In genomic region chr11:98942923-98943641, GRCm38 (mm10) we compare ENCODE assay signal across 8 mouse cellular contexts. TPM values are rescaled to one million over a fixed set of nuclear protein-coding genes. Genes with fewer than 3 reads are reported as not detected.
DNase-seq lines count a peak whose midpoint lies in the region; ATAC-seq and TF ChIP-seq lines count a peak whose summit lies in the region.

No protein-coding gene starts in this region.

- H3K27ac ChIP-seq in MEL (ENCODE audit: control insufficient read depth, low read depth, low read length): no peak overlapping the region
- peak overlapping the region; percentile 78 for H3K27ac ChIP-seq in forebrain, embryonic 14.5 days (ENCODE audit: low read depth, low read length)
- H3K27ac ChIP-seq in hindbrain, embryonic 14.5 days: peak overlapping the region; percentile 82
- peak overlapping the region; percentile 87 for H3K27ac ChIP-seq in liver, embryonic 11.5 days (ENCODE audit: low read depth, low read length)

- H3K27me3 ChIP-seq in MEL (ENCODE audit: control insufficient read depth in 1 of 2, insufficient read depth in 2 of 2, low read length in 2 of 2) (no peaks in the 10 kb centered on the region), myocyte (ENCODE audit: control insufficient read depth, insufficient read depth, insufficient read length) (no peaks in the 10 kb centered on the region)
- H3K27me3 ChIP-seq in forebrain, embryonic 14.5 days (replicated peaks; ENCODE audit: control insufficient read depth, insufficient read depth, low read length): no peaks in the 10 kb centered on the region
- no peaks in the 10 kb centered on the region for H3K27me3 ChIP-seq in hindbrain, embryonic 14.5 days (ENCODE audit: control insufficient read depth, insufficient read depth, low read length)
- H3K27me3 ChIP-seq in liver, embryonic 11.5 days (replicated peaks; ENCODE audit: control insufficient read depth, insufficient read depth, low read length): peaks cover 21% of the 10 kb centered on the region

- no peak for TF ChIP-seq CTCF in MEL (IDR thresholded peaks at IDR 0.05 in 2 of 3, conservative IDR thresholded peaks at IDR 0.05 in 1 of 3; ENCODE audit: control insufficient read depth in 1 of 3, insufficient read depth in 1 of 3, low read depth in 2 of 3, low read length in 3 of 3, poor library complexity in 1 of 3, severe bottlenecking in 1 of 3)

- no peak overlapping the region for H3K4me3 ChIP-seq in MEL (ENCODE audit: control insufficient read depth in 1 of 2, insufficient read depth in 1 of 2, low read depth in 2 of 2, low read length in 2 of 2)
- no peak overlapping the region for H3K4me3 ChIP-seq in forebrain, embryonic 14.5 days (ENCODE audit: low read depth, low read length)
- no peak overlapping the region for H3K4me3 ChIP-seq in hindbrain, embryonic 14.5 days (replicated peaks; ENCODE audit: low read length)
- peak overlapping the region; percentile 0; the same call in 1 of the 2 replicates for H3K4me3 ChIP-seq in liver, embryonic 11.5 days (ENCODE audit: low read depth, low read length)
- peak overlapping the region; percentile 73 for H3K4me3 ChIP-seq in myocyte

- no peaks in the 10 kb centered on the region for H3K9me3 ChIP-seq in MEL (replicated peaks; ENCODE audit: insufficient read depth, low read length)
- no peaks in the 10 kb centered on the region for H3K9me3 ChIP-seq in forebrain, embryonic 14.5 days (replicated peaks; ENCODE audit: control insufficient read depth, low read length)
- H3K9me3 ChIP-seq in hindbrain, embryonic 14.5 days (ENCODE audit: control insufficient read depth, low read length): no peaks in the 10 kb centered on the region
- no peaks in the 10 kb centered on the region for H3K9me3 ChIP-seq in liver, embryonic 11.5 days (ENCODE audit: control insufficient read depth, low read length)

- no peak overlapping the region for H3K9ac ChIP-seq in MEL (ENCODE audit: control insufficient read depth, low read depth, low read length, poor library complexity, severe bottlenecking)
- no peak overlapping the region for H3K9ac ChIP-seq in forebrain, embryonic 14.5 days (ENCODE audit: low read length)
- H3K9ac ChIP-seq in hindbrain, embryonic 14.5 days: 0 out of 2 replicates have a peak overlapping the region, but pooled peaks have one; percentile 4
- H3K9ac ChIP-seq in liver, embryonic 11.5 days (ENCODE audit: low read depth, low read length): peak overlapping the region; percentile 14

- TF ChIP-seq POLR2A in MEL (IDR thresholded peaks at IDR 0.05; ENCODE audit: control insufficient read depth in 1 of 2, insufficient read depth in 1 of 2, low read depth in 1 of 2, low read length in 2 of 2, poor library complexity in 1 of 2): no peak
- TF ChIP-seq POLR2A in myocyte (IDR thresholded peaks at IDR 0.05; ENCODE audit: insufficient read length, low read depth): no peak

- ATAC-seq in forebrain, embryonic 14.5 days: no peak
- ATAC-seq in hindbrain, embryonic 14.5 days (ENCODE audit: low FRiP score): peak; percentile 22; the same call in 1 of the 2 replicates
- no peak for ATAC-seq in liver, embryonic 11.5 days (replicated peaks; ENCODE audit: low FRiP score)

- TF ChIP-seq RAD21 in MEL (IDR thresholded peaks at IDR 0.05; ENCODE audit: low read depth, low read length): no peak

- H3K4me2 ChIP-seq in forebrain, embryonic 14.5 days (ENCODE audit: low read length): no peak overlapping the region
- H3K4me2 ChIP-seq in hindbrain, embryonic 14.5 days (replicated peaks): peak overlapping the region; percentile 21
- H3K4me2 ChIP-seq in liver, embryonic 11.5 days: peak overlapping the region; percentile 97
- H3K4me2 ChIP-seq in myocyte (ENCODE audit: low read depth): peak overlapping the region; percentile 96

- H3K79me2 ChIP-seq in MEL (ENCODE audit: control insufficient read depth, insufficient read depth, low read length, poor library complexity) (peaks cover 11% of the 10 kb centered on the region), myocyte (ENCODE audit: control insufficient read depth, insufficient read depth) (peaks cover 83% of the 10 kb centered on the region)

- TF ChIP-seq EP300 in MEL (IDR thresholded peaks at IDR 0.05; ENCODE audit: low read depth in 1 of 2, low read length in 2 of 2): no peak

- H3ac ChIP-seq in myocyte (ENCODE audit: control insufficient read depth, insufficient read length): no peak overlapping the region

- peak; percentile 91 for DNase-seq in CD4-positive helper T cell, adult 2 months (ENCODE audit: low read depth, low spot score)
- no peak for DNase-seq in MEL (ENCODE audit: low read depth, low spot score)
- DNase-seq in forebrain, embryonic 14.5 days (ENCODE audit: low spot score): peak; percentile 69
- DNase-seq in hindbrain, embryonic 14.5 days (ENCODE audit: low spot score): no peak
- DNase-seq in liver, embryonic 11.5 days (ENCODE audit: low spot score): no peak
- DNase-seq in layer of hippocampus, adult 9-10 months (ENCODE audit: low spot score): no peak
- DNase-seq in right cerebral cortex, postnatal 14 days: no peak

- WGBS in forebrain, embryonic 14.5 days: 53% methylated on average over 8 of the region's 8 CpGs
- WGBS in hindbrain, embryonic 14.5 days: 56% methylated on average over 8 of the region's 8 CpGs
- WGBS in liver, embryonic 11.5 days: 68% methylated on average over 8 of the region's 8 CpGs

- H3K36me3 ChIP-seq in MEL (ENCODE audit: control insufficient read depth in 1 of 2, insufficient read depth in 2 of 2, low read length in 2 of 2) (peaks cover 0 to 13% of the 10 kb centered on the region in 2 experiments; a peak in 2 of 4 replicates), myocyte (ENCODE audit: control insufficient read depth, insufficient read depth) (no peaks in the 10 kb centered on the region)
- no peaks in the 10 kb centered on the region for H3K36me3 ChIP-seq in forebrain, embryonic 14.5 days (ENCODE audit: control insufficient read depth, insufficient read depth, low read length)
- H3K36me3 ChIP-seq in hindbrain, embryonic 14.5 days (replicated peaks; ENCODE audit: control insufficient read depth, insufficient read depth): no peaks in the 10 kb centered on the region
- H3K36me3 ChIP-seq in liver, embryonic 11.5 days (ENCODE audit: control insufficient read depth, insufficient read depth, low read length): no peaks in the 10 kb centered on the region

- H3K4me1 ChIP-seq in MEL (ENCODE audit: control insufficient read depth in 1 of 2, insufficient read depth in 2 of 2, low read length in 2 of 2): peaks cover 9 to 31% of the 10 kb centered on the region in 2 experiments
- H3K4me1 ChIP-seq in forebrain, embryonic 14.5 days (ENCODE audit: control insufficient read depth, insufficient read depth, low read length): peaks cover 59% of the 10 kb centered on the region
- H3K4me1 ChIP-seq in hindbrain, embryonic 14.5 days (replicated peaks; ENCODE audit: control insufficient read depth, insufficient read depth, low read length): peaks cover 68% of the 10 kb centered on the region
- peaks cover 91% of the 10 kb centered on the region for H3K4me1 ChIP-seq in liver, embryonic 11.5 days (replicated peaks; ENCODE audit: control insufficient read depth, insufficient read depth, low read length)

TF ChIP-seq in MEL, 35 proteins besides CTCF, POLR2A, EP300 and RAD21 (continues in another document):
- TF ChIP-seq BHLHE40 (IDR thresholded peaks at IDR 0.05; ENCODE audit: borderline replicate concordance, low read depth, low read length): no peak
- TF ChIP-seq NRF1 (IDR thresholded peaks at IDR 0.05; ENCODE audit: insufficient read depth, low read depth, low read length, poor library complexity, severe bottlenecking): no peak
- no peak for TF ChIP-seq MYC (IDR thresholded peaks at IDR 0.05; ENCODE audit: low read depth, low read length)
- TF ChIP-seq TAL1 (IDR thresholded peaks at IDR 0.05; ENCODE audit: low read length): no peak
- TF ChIP-seq USF1 (IDR thresholded peaks at IDR 0.05; ENCODE audit: low read depth, low read length): 0 out of 2 replicates have a peak, but pooled peaks have one; percentile 8

TF ChIP-seq in myocyte, 11 proteins besides CTCF, POLR2A, EP300 and RAD21:
- no peak for TF ChIP-seq TCF12 (IDR thresholded peaks at IDR 0.05; ENCODE audit: insufficient read depth, poor library complexity, severe bottlenecking)
- TF ChIP-seq MYOD1 (IDR thresholded peaks at IDR 0.05; ENCODE audit: control insufficient read depth in 1 of 3, insufficient read length in 2 of 3, low read depth in 2 of 3): peak in 1 of 3 experiments; percentile 19
- TF ChIP-seq TCF3 (IDR thresholded peaks at IDR 0.05; ENCODE audit: insufficient read length, low read depth): no peak

RNA-seq across cellular contexts. Expression of gene Rara, which starts 15.5 kb away (rescaled TPM):
- 9.8 and 12.1 TPM in 2 replicates for total RNA-seq in MEL (2012; rRNA removed)
- polyA plus RNA-seq in MEL (2012; ENCODE audit: insufficient read depth in 1 of 2, insufficient read length in 2 of 2, low read depth in 1 of 2, low replicate concordance in 2 of 2, missing spikeins in 1 of 2) (10 to 100 TPM in 1 of 2 experiments, not detected in 1; 13.7 TPM), myocyte (2012; fragmentation: generic; extraction: Trizol) (27.3 TPM)
- polyA plus RNA-seq in forebrain, embryonic 14.5 days (2014; fragmentation: Nextera tagmentation; extraction: Ambion mirVana): 8.2 and 9.8 TPM in 2 replicates
- polyA plus RNA-seq in hindbrain, embryonic 14.5 days (2014; fragmentation: Nextera tagmentation; extraction: Ambion mirVana): 18.4 and 18.7 TPM in 2 replicates
- polyA plus RNA-seq in liver, embryonic 11.5 days (2014; fragmentation: Nextera tagmentation; extraction: Ambion mirVana): 18.6 and 20.1 TPM in 2 replicates

RNA-seq across cellular contexts. Expression of gene Cdc6, which starts 35.5 kb away (rescaled TPM):
- total RNA-seq in MEL (2012; rRNA removed): 83.4 and 104 TPM in 2 replicates
- 10 to 100 TPM; 56.9 to 69.4 TPM for polyA plus RNA-seq in MEL (2012; ENCODE audit: insufficient read depth in 1 of 2, insufficient read length in 2 of 2, low read depth in 1 of 2, low replicate concordance in 2 of 2, missing spikeins in 1 of 2)
- polyA plus RNA-seq in forebrain, embryonic 14.5 days (2014; fragmentation: Nextera tagmentation; extraction: Ambion mirVana): 14.1 and 16.4 TPM in 2 replicates
- polyA plus RNA-seq in hindbrain, embryonic 14.5 days (2014; fragmentation: Nextera tagmentation; extraction: Ambion mirVana): 4.3 and 5.2 TPM in 2 replicates
- 96.3 and 114 TPM in 2 replicates for polyA plus RNA-seq in liver, embryonic 11.5 days (2014; fragmentation: Nextera tagmentation; extraction: Ambion mirVana)
- polyA plus RNA-seq in myocyte (2012; fragmentation: generic; extraction: Trizol): 2.6 TPM

RNA-seq across cellular contexts. Expression of gene Gjd3, which starts 39.7 kb away (rescaled TPM):
- not detected in 2 replicates for total RNA-seq in MEL (2012; rRNA removed)
- polyA plus RNA-seq in MEL (2012; ENCODE audit: insufficient read depth in 1 of 2, insufficient read length in 2 of 2, low read depth in 1 of 2, low replicate concordance in 2 of 2, missing spikeins in 1 of 2) (not detected), myocyte (2012; fragmentation: generic; extraction: Trizol) (0.05 TPM)
- polyA plus RNA-seq in forebrain, embryonic 14.5 days (2014; fragmentation: Nextera tagmentation; extraction: Ambion mirVana): 0.27 and 0.28 TPM in 2 replicates
- 0.60 and 1.4 TPM in 2 replicates for polyA plus RNA-seq in hindbrain, embryonic 14.5 days (2014; fragmentation: Nextera tagmentation; extraction: Ambion mirVana)
- polyA plus RNA-seq in liver, embryonic 11.5 days (2014; fragmentation: Nextera tagmentation; extraction: Ambion mirVana): 0.21 and 0.22 TPM in 2 replicates

Comparison
In these comparisons a context has a peak if more than half of its experiments do, and no peak if none do; other contexts are left out.
1. DNase-seq: peak in CD4-positive helper T cell, adult 2 months (single experiment) and forebrain, embryonic 14.5 days (single experiment); none in MEL (single experiment), hindbrain, embryonic 14.5 days (single experiment), liver, embryonic 11.5 days (single experiment), layer of hippocampus, adult 9-10 months (single experiment) and right cerebral cortex, postnatal 14 days (single experiment).
2. H3K4me3 ChIP-seq: peak in liver, embryonic 11.5 days (single experiment) and myocyte (single experiment); none in MEL (0 of 2), forebrain, embryonic 14.5 days (single experiment) and hindbrain, embryonic 14.5 days (single experiment).
3. H3K9ac ChIP-seq: peak in hindbrain, embryonic 14.5 days (single experiment) and liver, embryonic 11.5 days (single experiment); none in MEL (single experiment) and forebrain, embryonic 14.5 days (single experiment).